Mouse (Mus musculus): Measurements from ENCODE around the gene Prickle1. TPM values are rescaled to one million over a fixed set of nuclear protein-coding genes. Genes with fewer than 3 reads are reported as not detected.

Prickle1 gene
- total RNA-seq (2014; rRNA removed) (15.1 and 16.3 TPM in 2 replicates), polyA plus RNA-seq (2015; fragmentation: Nextera tagmentation; extraction: Ambion mirVana) (15.4 and 15.6 TPM in 2 replicates)

- 5% methylated on average over 55 of the region's 60 CpGs for WGBS
- H3K4me1 ChIP-seq (ENCODE audit: insufficient read depth), result peaks cover 8% of the 10 kb centered on the region; the same call in 1 of the 2 replicates
- no peak for TF ChIP-seq CTCF (IDR thresholded peaks at IDR 0.05; ENCODE audit: low read depth)
These were observed at the start of gene Prickle1 for GRCm38 (mm10) chr15:93595746-93596145. TSS of gene Prickle1 (minus strand) at chr15:93595891.

GRCm38 (mm10) chr15:93640221-93640620 lies 44.5 kb upstream of the Prickle1 start:
- H3K4me1 ChIP-seq (ENCODE audit: insufficient read depth), result no peaks in the 10 kb centered on the region
- H3K27me3 ChIP-seq (ENCODE audit: insufficient read depth, low read length), result no peaks in the 10 kb centered on the region
- H3K27ac ChIP-seq (ENCODE audit: low read depth, low read length), result no peak overlapping the region
- ATAC-seq (no peak), DNase-seq (no peak)
- 88% methylated on average over 2 of the region's 2 CpGs for WGBS
- H3K4me2 ChIP-seq (ENCODE audit: low read depth), result no peak overlapping the region
- H3K4me3 ChIP-seq (ENCODE audit: low read depth, low read length), result no peak overlapping the region
- H3K36me3 ChIP-seq (ENCODE audit: insufficient read depth), result no peaks in the 10 kb centered on the region
- no peaks in the 10 kb centered on the region for H3K9me3 ChIP-seq (ENCODE audit: low read length)
- no peak for TF ChIP-seq CTCF (IDR thresholded peaks at IDR 0.05; ENCODE audit: low read depth)
- no peak overlapping the region for H3K9ac ChIP-seq

More at GRCm38 (mm10) chr15:93595746-93596145, at the start of gene Prickle1:
- peak within 1 kb of the TSS; percentile 90 for H3K4me2 ChIP-seq (ENCODE audit: low read depth)
- H3K9ac ChIP-seq, result peak within 1 kb of the TSS; percentile 82
- H3K27me3 ChIP-seq (ENCODE audit: insufficient read depth, low read length), result peaks cover 4% of the 10 kb centered on the region; the same call in 1 of the 2 replicates
- DNase-seq (peak; percentile 90), ATAC-seq (peak; percentile 92)
- H3K4me3 ChIP-seq (ENCODE audit: low read depth, low read length), result peak within 1 kb of the TSS; percentile 84
- H3K27ac ChIP-seq (ENCODE audit: low read depth, low read length), result peak within 1 kb of the TSS; percentile 84
- no peaks in the 10 kb centered on the region for H3K36me3 ChIP-seq (ENCODE audit: insufficient read depth)
- H3K9me3 ChIP-seq (ENCODE audit: low read length), result no peaks in the 10 kb centered on the region

- no peaks in the 10 kb centered on the region for H3K9me3 ChIP-seq (ENCODE audit: low read length)
- no peak overlapping the region for H3K4me3 ChIP-seq (ENCODE audit: low read depth, low read length)
- H3K36me3 ChIP-seq (ENCODE audit: insufficient read depth), result no peaks in the 10 kb centered on the region
- H3K27me3 ChIP-seq (ENCODE audit: insufficient read depth, low read length), result no peaks in the 10 kb centered on the region
- no peaks in the 10 kb centered on the region for H3K4me1 ChIP-seq (ENCODE audit: insufficient read depth)
- no peak for TF ChIP-seq CTCF (IDR thresholded peaks at IDR 0.05; ENCODE audit: low read depth)
- ATAC-seq, result no peak
- no peak overlapping the region for H3K9ac ChIP-seq
- no peak overlapping the region for H3K27ac ChIP-seq (ENCODE audit: low read depth, low read length)
- no peak for DNase-seq
- WGBS, result 70% methylated on average over 7 of the region's 7 CpGs
- no peak overlapping the region for H3K4me2 ChIP-seq (ENCODE audit: low read depth)
These were observed 41.3 kb upstream of the Prickle1 start for GRCm38 (mm10) chr15:93636976-93637375.

GRCm38 (mm10) chr15:93635603-93636002 lies 39.9 kb upstream of the Prickle1 start:
- Histone ChIP-seq H3K4me3 (ENCODE audit: low read depth, low read length) (no peak overlapping the region), H3K27me3 (ENCODE audit: insufficient read depth, low read length) (no peaks in the 10 kb centered on the region), H3K9me3 (ENCODE audit: low read length) (no peaks in the 10 kb centered on the region), H3K27ac (ENCODE audit: low read depth, low read length) (no peak overlapping the region), H3K9ac (no peak overlapping the region), H3K4me1 (ENCODE audit: insufficient read depth) (no peaks in the 10 kb centered on the region), H3K4me2 (ENCODE audit: low read depth) (no peak overlapping the region), H3K36me3 (ENCODE audit: insufficient read depth) (no peaks in the 10 kb centered on the region)
- DNase-seq (no peak), ATAC-seq (no peak)
- no peak for TF ChIP-seq CTCF (IDR thresholded peaks at IDR 0.05; ENCODE audit: low read depth)
- 58% methylated on average over 4 of the region's 4 CpGs for WGBS

GRCm38 (mm10) chr15:93634536-93634935 lies 38.8 kb upstream of the Prickle1 start:
- no peak overlapping the region for H3K27ac ChIP-seq (ENCODE audit: low read depth, low read length)
- H3K9me3 ChIP-seq (ENCODE audit: low read length), result no peaks in the 10 kb centered on the region
- H3K27me3 ChIP-seq (ENCODE audit: insufficient read depth, low read length), result no peaks in the 10 kb centered on the region
- no peak overlapping the region for H3K9ac ChIP-seq
- no peaks in the 10 kb centered on the region for H3K4me1 ChIP-seq (ENCODE audit: insufficient read depth)
- no peak for ATAC-seq
- WGBS, result 80% methylated on average over 5 of the region's 5 CpGs
- H3K36me3 ChIP-seq (ENCODE audit: insufficient read depth), result no peaks in the 10 kb centered on the region
- no peak for TF ChIP-seq CTCF (IDR thresholded peaks at IDR 0.05; ENCODE audit: low read depth)
- no peak overlapping the region for H3K4me3 ChIP-seq (ENCODE audit: low read depth, low read length)
- H3K4me2 ChIP-seq (ENCODE audit: low read depth), result no peak overlapping the region
- no peak for DNase-seq

GRCm38 (mm10) chr15:93630001-93630541 lies 34.4 kb upstream of the Prickle1 start:
- no peak overlapping the region for H3K4me3 ChIP-seq (ENCODE audit: low read depth, low read length)
- DNase-seq, result no peak
- no peaks in the 10 kb centered on the region for H3K9me3 ChIP-seq (ENCODE audit: low read length)
- 80% methylated on average over 14 of the region's 14 CpGs for WGBS
- H3K4me1 ChIP-seq (ENCODE audit: insufficient read depth), result no peaks in the 10 kb centered on the region
- no peak overlapping the region for H3K27ac ChIP-seq (ENCODE audit: low read depth, low read length)
- no peaks in the 10 kb centered on the region for H3K27me3 ChIP-seq (ENCODE audit: insufficient read depth, low read length)
- no peak for ATAC-seq
- H3K9ac ChIP-seq, result no peak overlapping the region
- no peak overlapping the region for H3K4me2 ChIP-seq (ENCODE audit: low read depth)
- TF ChIP-seq CTCF (IDR thresholded peaks at IDR 0.05; ENCODE audit: low read depth), result no peak
- no peaks in the 10 kb centered on the region for H3K36me3 ChIP-seq (ENCODE audit: insufficient read depth)

- no peak overlapping the region for H3K4me3 ChIP-seq (ENCODE audit: low read depth, low read length)
- no peak for ATAC-seq
- 92% methylated on average over 9 of the region's 9 CpGs for WGBS
- H3K4me2 ChIP-seq (ENCODE audit: low read depth), result no peak overlapping the region
- no peaks in the 10 kb centered on the region for H3K9me3 ChIP-seq (ENCODE audit: low read length)
- H3K9ac ChIP-seq, result no peak overlapping the region
- H3K27ac ChIP-seq (ENCODE audit: low read depth, low read length), result no peak overlapping the region
- no peak for TF ChIP-seq CTCF (IDR thresholded peaks at IDR 0.05; ENCODE audit: low read depth)
- no peaks in the 10 kb centered on the region for H3K27me3 ChIP-seq (ENCODE audit: insufficient read depth, low read length)
- no peak for DNase-seq
- H3K36me3 ChIP-seq (ENCODE audit: insufficient read depth), result no peaks in the 10 kb centered on the region
- no peaks in the 10 kb centered on the region for H3K4me1 ChIP-seq (ENCODE audit: insufficient read depth)
These were observed 33.5 kb upstream of the Prickle1 start for GRCm38 (mm10) chr15:93629201-93629600.

Measured in forebrain, postnatal 0 days (tissue).